ENCODE assay signal across 33 mouse cellular contexts in genomic region chr8:122663106-122663505, GRCm38 (mm10). TPM values are rescaled to one million over a fixed set of nuclear protein-coding genes. Genes with fewer than 3 reads are reported as not detected.
DNase-seq lines count a peak whose midpoint lies in the region; ATAC-seq and TF ChIP-seq lines count a peak whose summit lies in the region.
"Had no signal": no experiment of that assay in that cellular context is flagged by ENCODE, and none has a peak within 500 bp of the region (broad histone marks: within the 10 kb centered on the region; RNA-seq: fewer than 3 reads in every experiment).

No protein-coding gene starts in this region.

- no peak for TF ChIP-seq EP300 in stomach, postnatal 0 days (optimal IDR thresholded peaks at IDR 0.05)

- 57% methylated on average over 3 of the region's 3 CpGs for WGBS in kidney, embryonic 16.5 days
- 73% methylated on average over 3 of the region's 3 CpGs for WGBS in stomach, embryonic 16.5 days
- WGBS in stomach, postnatal 0 days, result 62% methylated on average over 3 of the region's 3 CpGs
- WGBS in hindbrain, embryonic 11.5 days, result 86% methylated on average over 3 of the region's 3 CpGs

- ATAC-seq in kidney, embryonic 16.5 days (ENCODE audit: low FRiP score, low TSS enrichment), result no peak
- ATAC-seq in stomach, embryonic 16.5 days (ENCODE audit: insufficient read depth, low FRiP score), result no peak
- no peak for ATAC-seq in stomach, postnatal 0 days (ENCODE audit: low FRiP score, low TSS enrichment)
- no peak for ATAC-seq in hindbrain, embryonic 11.5 days (ENCODE audit: low FRiP score)
- ATAC-seq: CD4-positive, CD25-positive, alpha-beta regulatory T cell, adult 4 months; forebrain, embryonic 13.5 days; hindbrain, postnatal 0 days; intestine, embryonic 15.5 days; midbrain, embryonic 15.5 days had no signal

- no peaks in the 10 kb centered on the region for H3K9me3 ChIP-seq in kidney, embryonic 16.5 days (ENCODE audit: low read length)
- H3K9me3 ChIP-seq in stomach, embryonic 16.5 days (replicated peaks; ENCODE audit: control insufficient read depth, low read length), result no peaks in the 10 kb centered on the region
- no peaks in the 10 kb centered on the region for H3K9me3 ChIP-seq in stomach, postnatal 0 days (ENCODE audit: control insufficient read depth, low read length)
- H3K9me3 ChIP-seq in hindbrain, embryonic 11.5 days (ENCODE audit: control insufficient read depth, low read length), result no peaks in the 10 kb centered on the region
- H3K9me3 ChIP-seq: forebrain, embryonic 13.5 days; heart, embryonic 15.5 days; hindbrain, embryonic 12.5 days; intestine, embryonic 15.5 days; lung, embryonic 15.5 days; midbrain, embryonic 15.5 days had no signal

- intact Hi-C loops in gastrocnemius, adult 2 months (cut with DNase I), result loop anchor here (2.0 kb wide), 1 partner anchor 44 kb away; no protein-coding TSS in a partner anchor

- H3K4me1 ChIP-seq in kidney, embryonic 16.5 days (ENCODE audit: insufficient read depth, low read length), result peaks cover 64% of the 10 kb centered on the region
- H3K4me1 ChIP-seq in stomach, embryonic 16.5 days (ENCODE audit: control insufficient read depth, insufficient read depth, low read length), result peaks cover 60% of the 10 kb centered on the region
- peaks cover 11% of the 10 kb centered on the region for H3K4me1 ChIP-seq in stomach, postnatal 0 days (replicated peaks; ENCODE audit: control insufficient read depth, insufficient read depth)
- 0 out of 2 replicates have a peak, but pooled peaks cover 2% of the 10 kb centered on the region for H3K4me1 ChIP-seq in hindbrain, embryonic 11.5 days (replicated peaks; ENCODE audit: control insufficient read depth, insufficient read depth, low read length)

- DNase-seq in gastrocnemius, adult 2 months, result no peak
- no peak for DNase-seq in gastrocnemius, postnatal 10 days
- DNase-seq in kidney, adult 9 months, result no peak
- no peak for DNase-seq in stomach, postnatal 0 days (ENCODE audit: low spot score)
- no peak for DNase-seq in hindbrain, embryonic 11.5 days (ENCODE audit: low spot score)
- DNase-seq: adrenal gland, postnatal 14 days; cerebellum, adult 9-11 months; gastrocnemius, postnatal 36 days; kidney, postnatal 10 days; layer of hippocampus, adult 9-11 months; liver; lung, postnatal 4 days; right cerebral cortex, adult 18-20 months; spleen, adult 18-20 months; thymus, adult 2 months; thymus, postnatal 36 days had no signal

- H3K4me2 ChIP-seq in kidney, embryonic 16.5 days (replicated peaks; ENCODE audit: low read depth, low read length), result no peak overlapping the region
- no peak overlapping the region for H3K4me2 ChIP-seq in stomach, embryonic 16.5 days (ENCODE audit: low read depth, low read length)
- no peak overlapping the region for H3K4me2 ChIP-seq in stomach, postnatal 0 days (replicated peaks; ENCODE audit: low read depth)
- no peak overlapping the region for H3K4me2 ChIP-seq in hindbrain, embryonic 11.5 days (replicated peaks; ENCODE audit: low read depth, low read length)
- H3K4me2 ChIP-seq: forebrain, embryonic 13.5 days; heart, embryonic 15.5 days; hindbrain, embryonic 12.5 days; intestine, embryonic 15.5 days; lung, embryonic 15.5 days; midbrain, embryonic 15.5 days had no signal

- H3K4me3 ChIP-seq in gastrocnemius, adult 2 months, result no peak overlapping the region
- H3K4me3 ChIP-seq in kidney, embryonic 16.5 days (ENCODE audit: low read length), result no peak overlapping the region
- H3K4me3 ChIP-seq in stomach, embryonic 16.5 days (replicated peaks; ENCODE audit: low read length), result no peak overlapping the region
- no peak overlapping the region for H3K4me3 ChIP-seq in stomach, postnatal 0 days (ENCODE audit: low read depth, low read length)
- H3K4me3 ChIP-seq in hindbrain, embryonic 11.5 days (ENCODE audit: low read depth, low read length), result no peak overlapping the region
- H3K4me3 ChIP-seq: forebrain, embryonic 13.5 days; heart, embryonic 15.5 days; hindbrain, embryonic 12.5 days; intestine, embryonic 15.5 days; lung, embryonic 15.5 days; midbrain, embryonic 15.5 days had no signal

- H3K27ac ChIP-seq in gastrocnemius, adult 2 months, result peak overlapping the region; percentile 82
- 0 out of 2 replicates have a peak overlapping the region, but pooled peaks have one; percentile 31 for H3K27ac ChIP-seq in kidney, embryonic 16.5 days (ENCODE audit: low read length)
- H3K27ac ChIP-seq in stomach, embryonic 16.5 days (ENCODE audit: low read length), result no peak overlapping the region
- no peak overlapping the region for H3K27ac ChIP-seq in stomach, postnatal 0 days (replicated peaks)
- H3K27ac ChIP-seq in hindbrain, embryonic 11.5 days (ENCODE audit: low read depth, low read length), result no peak overlapping the region
- H3K27ac ChIP-seq: forebrain, embryonic 13.5 days; heart, embryonic 15.5 days; hindbrain, embryonic 12.5 days; hindbrain, postnatal 0 days; intestine, embryonic 15.5 days; lung, embryonic 15.5 days; midbrain, embryonic 15.5 days had no signal

- no peaks in the 10 kb centered on the region for H3K27me3 ChIP-seq in kidney, embryonic 16.5 days (ENCODE audit: insufficient read depth, low read length)
- no peaks in the 10 kb centered on the region for H3K27me3 ChIP-seq in stomach, embryonic 16.5 days (ENCODE audit: control insufficient read depth, insufficient read depth, low read length)
- no peaks in the 10 kb centered on the region for H3K27me3 ChIP-seq in stomach, postnatal 0 days (ENCODE audit: control insufficient read depth, insufficient read depth, low read length)
- no peaks in the 10 kb centered on the region for H3K27me3 ChIP-seq in hindbrain, embryonic 11.5 days (ENCODE audit: control insufficient read depth, insufficient read depth, low read length)
- H3K27me3 ChIP-seq: heart, embryonic 15.5 days; intestine, embryonic 15.5 days; lung, embryonic 15.5 days; midbrain, embryonic 15.5 days had no signal

- no peak for TF ChIP-seq CTCF in gastrocnemius, adult 2 months (IDR thresholded peaks at IDR 0.05)
- no peak for TF ChIP-seq CTCF in stomach, postnatal 0 days (IDR thresholded peaks at IDR 0.05; ENCODE audit: low read depth)

- no peaks in the 10 kb centered on the region for H3K36me3 ChIP-seq in kidney, embryonic 16.5 days (ENCODE audit: insufficient read depth, low read length)
- H3K36me3 ChIP-seq in stomach, embryonic 16.5 days (ENCODE audit: control insufficient read depth, insufficient read depth, low read length), result no peaks in the 10 kb centered on the region
- no peaks in the 10 kb centered on the region for H3K36me3 ChIP-seq in stomach, postnatal 0 days (ENCODE audit: control insufficient read depth, insufficient read depth, low read length)
- H3K36me3 ChIP-seq in hindbrain, embryonic 11.5 days (ENCODE audit: control insufficient read depth, insufficient read depth, low read length), result no peaks in the 10 kb centered on the region
- H3K36me3 ChIP-seq: heart, embryonic 15.5 days; hindbrain, embryonic 12.5 days; intestine, embryonic 15.5 days; lung, embryonic 15.5 days; midbrain, embryonic 15.5 days had no signal

- 0 out of 2 replicates have a peak overlapping the region, but pooled peaks have one; percentile 25 for H3K9ac ChIP-seq in kidney, embryonic 16.5 days (replicated peaks; ENCODE audit: low read length)
- 0 out of 2 replicates have a peak overlapping the region, but pooled peaks have one; percentile 22 for H3K9ac ChIP-seq in stomach, embryonic 16.5 days (ENCODE audit: low read length)
- H3K9ac ChIP-seq in stomach, postnatal 0 days (ENCODE audit: low read length), result no peak overlapping the region
- no peak overlapping the region for H3K9ac ChIP-seq in hindbrain, embryonic 11.5 days (ENCODE audit: low read depth, low read length)
- H3K9ac ChIP-seq: forebrain, embryonic 13.5 days; heart, embryonic 15.5 days; hindbrain, embryonic 12.5 days; intestine, embryonic 15.5 days; lung, embryonic 15.5 days; midbrain, embryonic 15.5 days had no signal

RNA-seq across cellular contexts. Expression of gene Cbfa2t3, which starts 35.8 kb away (rescaled TPM):
- 10 to 100 TPM; 18.8 to 23.4 TPM for total RNA-seq in gastrocnemius, adult 2 months (2021)
- total RNA-seq in gastrocnemius, postnatal 10 days (2021), result 10 to 100 TPM; 19.0 to 20.1 TPM
- polyA plus RNA-seq in kidney, embryonic 16.5 days (2015; fragmentation: Nextera tagmentation; extraction: Ambion mirVana), result 3.5 and 4.5 TPM in 2 replicates
- 3.2 and 4.1 TPM in 2 replicates for polyA plus RNA-seq in stomach, embryonic 16.5 days (2015; fragmentation: Nextera tagmentation; extraction: Ambion mirVana)
- polyA plus RNA-seq in stomach, postnatal 0 days (2015; fragmentation: Nextera tagmentation; extraction: Ambion mirVana), result 1.8 and 2.4 TPM in 2 replicates
- polyA plus RNA-seq in hindbrain, embryonic 11.5 days (2014; fragmentation: Nextera tagmentation; extraction: Ambion mirVana), result 7.3 and 8.9 TPM in 2 replicates

RNA-seq across cellular contexts. Expression of gene Pabpn1l, which starts 40.6 kb away (rescaled TPM):
- total RNA-seq in gastrocnemius, adult 2 months (2021), result not detected
- not detected for total RNA-seq in gastrocnemius, postnatal 10 days (2021)
- 0.15 and 0.19 TPM in 2 replicates for polyA plus RNA-seq in kidney, embryonic 16.5 days (2015; fragmentation: Nextera tagmentation; extraction: Ambion mirVana)
- not detected in 2 replicates for polyA plus RNA-seq in stomach, embryonic 16.5 days (2015; fragmentation: Nextera tagmentation; extraction: Ambion mirVana)
- 0.08 TPM in 1 of 2 replicates, not detected in the other for polyA plus RNA-seq in stomach, postnatal 0 days (2015; fragmentation: Nextera tagmentation; extraction: Ambion mirVana)
- polyA plus RNA-seq in hindbrain, embryonic 11.5 days (2014; fragmentation: Nextera tagmentation; extraction: Ambion mirVana), result not detected in 2 replicates
- total RNA-seq: adrenal gland, postnatal 14 days; gastrocnemius, postnatal 36 days; heart, postnatal 25 days; hindbrain, postnatal 0 days; left cerebral cortex, postnatal 10 days; neutrophil, adult 5-6 weeks had no signal
- polyA plus RNA-seq: CD4-positive, CD25-positive, alpha-beta regulatory T cell, adult 4 months; cortical plate, adult 2 months; forebrain, embryonic 13.5 days; heart, embryonic 15.5 days; hindbrain, embryonic 12.5 days; hindbrain, postnatal 0 days; intestine, embryonic 15.5 days; limb, embryonic 11.5 days; liver, embryonic 16.5 days; lung, embryonic 15.5 days; midbrain, embryonic 15.5 days; neural tube, embryonic 11.5 days had no signal

RNA-seq across cellular contexts. Expression of gene Trappc2l, which starts 51.7 kb away (rescaled TPM):
- total RNA-seq in gastrocnemius, adult 2 months (2021), result 10 to 100 TPM; 39.3 to 45.5 TPM
- total RNA-seq in gastrocnemius, postnatal 10 days (2021), result 10 to 100 TPM; 52.7 to 52.8 TPM
- polyA plus RNA-seq in kidney, embryonic 16.5 days (2015; fragmentation: Nextera tagmentation; extraction: Ambion mirVana), result 56.7 and 60.1 TPM in 2 replicates
- 41.4 and 50.6 TPM in 2 replicates for polyA plus RNA-seq in stomach, embryonic 16.5 days (2015; fragmentation: Nextera tagmentation; extraction: Ambion mirVana)
- 48.0 and 49.5 TPM in 2 replicates for polyA plus RNA-seq in stomach, postnatal 0 days (2015; fragmentation: Nextera tagmentation; extraction: Ambion mirVana)
- 48.3 and 60.2 TPM in 2 replicates for polyA plus RNA-seq in hindbrain, embryonic 11.5 days (2014; fragmentation: Nextera tagmentation; extraction: Ambion mirVana)

RNA-seq across cellular contexts. Expression of gene Galns, which starts 51.8 kb away (rescaled TPM):
- total RNA-seq in gastrocnemius, adult 2 months (2021), result 1 to 10 TPM; 1.0 to 1.1 TPM
- total RNA-seq in gastrocnemius, postnatal 10 days (2021), result 1 to 10 TPM; 4.5 to 7.4 TPM
- polyA plus RNA-seq in kidney, embryonic 16.5 days (2015; fragmentation: Nextera tagmentation; extraction: Ambion mirVana), result 17.4 and 18.2 TPM in 2 replicates
- polyA plus RNA-seq in stomach, embryonic 16.5 days (2015; fragmentation: Nextera tagmentation; extraction: Ambion mirVana), result 14.7 and 14.8 TPM in 2 replicates
- 8.2 TPM in 2 replicates for polyA plus RNA-seq in stomach, postnatal 0 days (2015; fragmentation: Nextera tagmentation; extraction: Ambion mirVana)
- polyA plus RNA-seq in hindbrain, embryonic 11.5 days (2014; fragmentation: Nextera tagmentation; extraction: Ambion mirVana), result 4.7 and 6.2 TPM in 2 replicates

Comparison
In these comparisons a context has a peak if more than half of its experiments do, and no peak if none do; other contexts are left out.
1. H3K9ac ChIP-seq: peak in kidney, embryonic 16.5 days (single experiment) and stomach, embryonic 16.5 days (single experiment); none in stomach, postnatal 0 days (single experiment) and hindbrain, embryonic 11.5 days (single experiment).
2. H3K27ac ChIP-seq: peak in gastrocnemius, adult 2 months (single experiment) and kidney, embryonic 16.5 days (single experiment); none in stomach, embryonic 16.5 days (single experiment), stomach, postnatal 0 days (single experiment) and hindbrain, embryonic 11.5 days (single experiment).